Mouse (Mus musculus) megakaryocyte, embryonic 14.5 days (primary cell): ENCODE data around the gene Wars.

ENCODE experiments used
- FLI1 ChIP-seq: IDR thresholded peaks from 2 replicates; pipeline ENCODE4 v1.6.1; 2012; ENCODE audit warnings: low read length, inconsistent platforms, mixed read lengths
- GATA1 ChIP-seq: IDR thresholded peaks from 3 replicates; pipeline ENCODE4 v1.6.1; 2012; ENCODE audit warnings: mixed read lengths, low read length, inconsistent platforms, borderline replicate concordance

GRCm38 (mm10) chr12:108858486-108858885 is 35.5 kb downstream of the Wars start:
- no peak for TF ChIP-seq GATA1
- TF ChIP-seq FLI1, result no peak
